Mouse (Mus musculus) liver, embryonic 12.5 days (tissue): Measurements from ENCODE around the gene Tead1. TPM values are rescaled to one million over a fixed set of nuclear protein-coding genes. Genes with fewer than 3 reads are reported as not detected.

Source experiments
- ATAC-seq: fragments of 200-750 bp; cut with Nextera tagmentation; 2 replicates; pipeline ENCODE4 v1.8.0; 2017; ENCODE audit warnings: moderate number of reproducible peaks, mild to moderate bottlenecking, moderate library complexity
- H3K27ac ChIP-seq: fragments of 300-500 bp; sonication (generic); 2 replicates; pipeline ENCODE4 v1.5.1; 2016; ENCODE audit warnings: mild to moderate bottlenecking
- H3K27me3 ChIP-seq: fragments of 300-500 bp; sonication (generic); replicated peaks from 2 replicates; pipeline ENCODE4 v1.6.1; 2016; ENCODE audit warnings: mild to moderate bottlenecking, moderate library complexity
- H3K36me3 ChIP-seq: fragments of 300-500 bp; sonication (generic); 2 replicates; pipeline ENCODE4 v1.6.1; 2016; ENCODE audit warnings: mild to moderate bottlenecking, moderate library complexity
- H3K4me1 ChIP-seq: fragments of 300-500 bp; sonication (generic); 2 replicates; pipeline ENCODE4 v1.6.1; 2016
- H3K4me2 ChIP-seq: fragments of 300-500 bp; sonication (generic); 2 replicates; pipeline ENCODE4 v1.6.1; 2016; ENCODE audit warnings: mild to moderate bottlenecking, moderate library complexity
- H3K4me3 ChIP-seq: fragments of 300-500 bp; sonication (generic); 2 replicates; pipeline ENCODE4 v1.5.1; 2016; ENCODE audit warnings: mild to moderate bottlenecking, moderate library complexity
- H3K9ac ChIP-seq: fragments of 300-500 bp; sonication (generic); 2 replicates; pipeline ENCODE4 v1.6.1; 2016; ENCODE audit warnings: mild to moderate bottlenecking, moderate library complexity
- H3K9me3 ChIP-seq: fragments of 300-500 bp; sonication (generic); replicated peaks from 2 replicates; pipeline ENCODE4 v1.6.1; 2016; ENCODE audit warnings: mild to moderate bottlenecking, moderate library complexity
- WGBS: fragments of 180-500 bp; shearing (Covaris S2); methylation state at CpG from one replicate; pipeline ENCODE4 v1.1.7; 2016; ENCODE audit not compliant: insufficient replicate concordance; 5-methylcytosine and 5-hydroxymethylcytosine counted together
- polyA plus RNA-seq: library from polyadenylated mRNA; unstranded; fragments of >200 nt; fragmentation: Nextera tagmentation; extraction: Ambion mirVana; gene quantifications from 2 replicates; pipeline ENCODE4 v1.2.1, GENCODE M21; 2016

The Tead1 gene
- polyA plus RNA-seq, 1 experiment from 2014 or later = 5.2 TPM

DNA sequence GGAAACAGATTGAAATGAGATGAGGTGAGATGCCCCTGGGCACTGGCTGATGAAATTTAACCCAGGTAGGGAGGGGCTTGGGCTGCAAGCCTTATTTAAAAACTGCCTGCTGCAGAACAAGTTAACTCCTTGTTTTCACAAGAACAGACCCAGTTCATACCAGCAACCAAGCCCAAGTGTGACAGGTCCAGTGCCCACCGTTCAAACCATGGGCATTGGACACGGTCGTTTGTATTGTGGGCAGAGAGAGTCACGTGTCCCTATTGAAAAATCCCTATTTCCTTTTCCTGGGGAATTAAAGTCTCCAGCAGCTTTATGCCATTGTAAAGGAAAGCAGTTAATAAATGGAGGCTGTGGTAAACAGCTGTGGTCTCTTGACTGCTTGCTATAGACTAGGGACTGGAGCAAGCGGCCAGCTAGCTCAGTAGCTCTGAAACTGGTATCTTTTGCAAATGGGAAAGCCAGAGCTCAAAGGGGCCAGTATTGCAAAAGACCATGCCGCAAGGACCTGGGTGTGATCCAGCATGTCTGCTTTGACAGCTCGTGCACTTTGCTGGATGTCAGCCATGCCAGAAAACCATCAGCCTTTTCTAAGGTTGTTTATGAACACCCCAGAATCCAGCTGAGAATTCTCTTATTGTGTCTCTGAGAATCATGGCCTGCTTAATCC is 107.6 kb downstream of the Tead1 start:
- Histone ChIP-seq H3K4me3 (no peak overlapping the region), H3K27ac (no peak overlapping the region), H3K27me3 (no peaks in the 10 kb centered on the region), H3K4me2 (no peak overlapping the region), H3K36me3 (no peaks in the 10 kb centered on the region), H3K9me3 (no peaks in the 10 kb centered on the region), H3K9ac (no peak overlapping the region), H3K4me1 (peaks cover 17% of the 10 kb centered on the region)
- ATAC-seq = no peak
- WGBS = 64% methylated on average over 7 of the region's 7 CpGs

DNA sequence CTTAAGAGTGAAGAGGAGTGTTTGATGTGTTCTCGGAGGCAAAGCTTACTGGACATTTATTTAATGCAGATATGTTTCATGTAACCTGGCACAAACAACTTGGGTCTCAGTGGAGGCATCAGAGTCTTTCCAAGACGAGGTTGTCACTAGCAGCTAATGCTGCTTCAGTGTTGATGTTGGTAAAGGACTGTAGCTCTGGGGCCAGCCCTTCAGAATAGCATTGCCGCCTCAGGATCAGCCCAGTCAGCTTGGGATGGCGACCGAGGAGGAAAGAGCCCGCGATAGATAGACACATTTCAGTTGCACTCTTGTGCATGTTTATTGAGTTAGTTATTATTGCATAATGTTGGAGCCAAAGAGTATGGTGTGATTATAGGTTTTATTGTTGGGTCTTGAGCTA is 108.2 kb downstream of the Tead1 start:
- Histone ChIP-seq H3K9ac (no peak overlapping the region), H3K27ac (no peak overlapping the region), H3K36me3 (no peaks in the 10 kb centered on the region), H3K4me1 (peaks cover 17% of the 10 kb centered on the region), H3K9me3 (no peaks in the 10 kb centered on the region), H3K4me3 (no peak overlapping the region), H3K4me2 (no peak overlapping the region), H3K27me3 (no peaks in the 10 kb centered on the region)
- no peak for ATAC-seq
- WGBS = 69% methylated on average over 7 of the region's 7 CpGs

DNA sequence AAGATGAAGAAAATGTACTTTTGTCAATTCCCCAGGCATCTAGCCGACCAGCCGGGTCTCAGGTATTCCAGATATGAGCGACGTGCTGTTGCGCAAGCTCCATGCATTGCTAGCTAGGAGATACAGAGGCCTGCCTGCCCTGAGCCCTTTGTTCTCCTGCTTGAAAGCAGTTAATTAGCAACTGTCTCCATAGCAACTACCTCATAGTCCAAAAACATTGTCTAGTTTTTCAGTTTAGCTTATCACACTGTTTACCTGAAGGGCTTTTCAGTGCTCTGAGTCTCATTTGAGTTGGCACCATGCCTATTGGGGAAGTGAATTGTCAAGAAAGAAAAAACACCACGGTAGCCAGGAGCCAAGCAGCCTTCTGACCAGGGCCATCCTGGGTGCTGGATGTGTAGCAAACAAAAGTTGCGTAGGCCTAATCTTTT is 109.2 kb downstream of the Tead1 start:
- 61% methylated on average over 7 of the region's 7 CpGs for WGBS
- H3K27ac ChIP-seq = no peak overlapping the region

DNA sequence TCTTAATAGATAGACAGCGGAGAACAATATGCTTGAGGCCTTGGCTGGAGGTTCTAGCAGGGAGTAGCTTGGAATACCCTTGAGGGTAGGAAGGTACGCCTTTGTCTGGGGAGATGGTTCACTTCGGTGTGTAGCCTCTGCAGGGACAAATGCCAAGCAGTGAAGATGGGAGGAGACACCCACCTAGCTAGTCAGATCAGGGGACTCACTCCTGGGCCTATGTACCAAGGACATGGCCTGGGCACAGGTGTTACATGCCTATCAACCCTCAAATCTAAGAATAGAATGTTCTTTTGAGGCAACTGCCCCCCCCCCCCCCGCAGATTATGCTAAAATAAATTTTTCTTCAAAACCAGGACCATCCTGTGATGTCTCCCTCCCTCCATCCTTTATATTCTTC is 110.6 kb downstream of the Tead1 start:
- H3K36me3 ChIP-seq = no peaks in the 10 kb centered on the region
- no peak overlapping the region for H3K4me2 ChIP-seq
- 72% methylated on average over 4 of the region's 4 CpGs for WGBS
- no peak overlapping the region for H3K27ac ChIP-seq
- H3K9me3 ChIP-seq = no peaks in the 10 kb centered on the region
- H3K9ac ChIP-seq = no peak overlapping the region
- H3K4me1 ChIP-seq = peaks cover 17% of the 10 kb centered on the region
- no peak overlapping the region for H3K4me3 ChIP-seq
- no peaks in the 10 kb centered on the region for H3K27me3 ChIP-seq
- no peak for ATAC-seq

More for the DNA sequence above, 109.2 kb downstream of the Tead1 start:
- H3K9me3 ChIP-seq = no peaks in the 10 kb centered on the region
- H3K4me3 ChIP-seq = no peak overlapping the region
- peak; percentile 70 for ATAC-seq
- H3K36me3 ChIP-seq = no peaks in the 10 kb centered on the region
- no peaks in the 10 kb centered on the region for H3K27me3 ChIP-seq
- H3K9ac ChIP-seq = no peak overlapping the region
- no peak overlapping the region for H3K4me2 ChIP-seq
- H3K4me1 ChIP-seq = peaks cover 17% of the 10 kb centered on the region

DNA sequence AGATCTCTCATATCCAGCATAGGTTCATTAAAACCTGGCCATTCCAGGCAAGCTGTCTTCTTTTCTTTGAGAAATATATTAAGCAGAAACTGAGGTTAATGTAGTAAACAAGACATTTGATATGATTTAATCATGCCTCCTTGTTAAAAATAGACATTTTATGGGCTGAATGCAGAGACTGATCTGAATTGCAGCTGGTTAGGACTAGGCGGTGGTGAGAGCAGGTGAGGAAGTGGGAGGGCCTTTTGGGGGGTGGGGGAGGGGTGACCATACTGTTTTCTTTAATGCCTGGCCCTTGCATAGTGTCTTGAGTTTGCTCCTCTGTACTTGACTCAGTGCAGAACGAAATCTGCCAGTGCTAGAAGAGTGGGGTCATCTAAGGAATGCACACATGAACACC is 111.2 kb downstream of the Tead1 start:
- H3K4me1 ChIP-seq = peaks cover 17% of the 10 kb centered on the region
- H3K4me2 ChIP-seq = no peak overlapping the region
- no peak overlapping the region for H3K27ac ChIP-seq
- WGBS = 43% methylated on average over 2 of the region's 2 CpGs
- H3K4me3 ChIP-seq = no peak overlapping the region
- H3K9me3 ChIP-seq = no peaks in the 10 kb centered on the region
- H3K36me3 ChIP-seq = no peaks in the 10 kb centered on the region
- H3K27me3 ChIP-seq = no peaks in the 10 kb centered on the region
- ATAC-seq = no peak
- H3K9ac ChIP-seq = no peak overlapping the region

DNA sequence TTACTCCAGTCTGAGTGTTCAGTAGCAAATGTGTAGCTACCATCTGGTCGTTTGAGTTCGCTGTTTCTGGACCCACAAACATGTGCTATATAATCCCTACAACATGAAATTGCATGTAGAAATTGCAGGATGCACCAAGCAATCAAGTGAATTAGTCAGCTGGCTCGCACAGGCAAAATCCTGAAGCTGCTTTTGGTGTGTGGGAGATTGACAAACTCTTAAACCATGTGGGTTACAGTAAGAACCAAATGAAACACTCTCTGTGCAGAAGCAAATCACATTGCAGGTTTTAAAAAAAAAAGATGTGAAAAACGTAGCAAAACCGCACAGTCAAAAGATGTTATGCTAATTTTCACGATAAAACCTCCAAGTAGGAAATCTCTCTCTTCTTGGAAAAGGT is 113.6 kb downstream of the Tead1 start:
- no peaks in the 10 kb centered on the region for H3K36me3 ChIP-seq
- 70% methylated on average over 6 of the region's 6 CpGs for WGBS
- H3K27ac ChIP-seq = no peak overlapping the region
- H3K4me3 ChIP-seq = no peak overlapping the region
- no peak for ATAC-seq
- no peaks in the 10 kb centered on the region for H3K27me3 ChIP-seq
- no peak overlapping the region for H3K9ac ChIP-seq
- H3K9me3 ChIP-seq = no peaks in the 10 kb centered on the region
- no peak overlapping the region for H3K4me2 ChIP-seq
- peaks cover 6% of the 10 kb centered on the region for H3K4me1 ChIP-seq

DNA sequence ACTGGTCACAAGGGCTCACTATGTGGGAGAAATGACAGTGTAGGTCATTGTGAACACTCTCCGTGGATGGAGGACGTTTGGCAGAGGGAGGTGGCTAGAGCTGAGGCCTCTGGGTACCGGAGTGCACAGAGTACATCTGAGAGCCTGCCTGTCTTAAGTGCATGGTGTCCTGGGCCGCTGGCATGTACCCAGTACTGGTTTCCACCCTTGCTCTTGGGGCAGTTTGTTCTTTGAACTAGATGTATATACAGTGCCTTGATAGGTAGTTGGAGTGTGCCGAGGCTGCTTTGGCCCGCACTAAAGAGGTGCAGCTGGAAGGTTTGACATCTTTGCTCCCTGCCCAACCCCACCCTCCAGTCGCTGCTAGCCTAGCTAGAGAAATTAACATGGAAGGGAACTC is 114.8 kb downstream of the Tead1 start:
- Histone ChIP-seq H3K4me1 (no peaks in the 10 kb centered on the region), H3K9ac (no peak overlapping the region), H3K36me3 (no peaks in the 10 kb centered on the region), H3K9me3 (no peaks in the 10 kb centered on the region), H3K27me3 (no peaks in the 10 kb centered on the region), H3K4me3 (no peak overlapping the region), H3K4me2 (no peak overlapping the region), H3K27ac (no peak overlapping the region)
- WGBS = 57% methylated on average over 7 of the region's 7 CpGs
- ATAC-seq = no peak

DNA sequence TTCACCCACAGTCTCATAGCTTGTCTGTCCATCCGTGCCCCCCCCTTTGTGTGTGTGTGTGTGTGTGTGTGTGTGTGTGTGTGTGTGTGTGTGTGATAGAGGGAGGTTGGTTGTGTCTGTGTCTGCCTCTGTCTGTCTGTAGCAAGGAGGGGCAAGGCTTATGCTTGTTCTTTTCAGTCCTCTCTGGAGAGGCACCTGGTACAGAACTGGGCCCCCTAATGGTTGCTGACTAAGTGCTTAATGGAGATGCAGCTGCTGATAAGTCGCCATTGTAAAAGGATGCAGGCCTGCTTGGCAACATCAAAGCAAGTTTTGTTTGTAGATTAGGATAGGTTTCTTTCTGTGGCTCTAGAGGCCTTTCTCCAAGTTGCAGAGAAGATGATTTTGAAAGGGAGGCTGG is 115.4 kb downstream of the Tead1 start:
- H3K36me3 ChIP-seq = no peaks in the 10 kb centered on the region
- WGBS = 26% methylated on average over 2 of the region's 2 CpGs
- H3K9me3 ChIP-seq = no peaks in the 10 kb centered on the region
- H3K4me3 ChIP-seq = no peak overlapping the region
- no peak for ATAC-seq
- peaks cover 3% of the 10 kb centered on the region; the same call in 1 of the 2 replicates for H3K27me3 ChIP-seq
- no peaks in the 10 kb centered on the region for H3K4me1 ChIP-seq
- H3K27ac ChIP-seq = no peak overlapping the region
- no peak overlapping the region for H3K9ac ChIP-seq
- no peak overlapping the region for H3K4me2 ChIP-seq

DNA sequence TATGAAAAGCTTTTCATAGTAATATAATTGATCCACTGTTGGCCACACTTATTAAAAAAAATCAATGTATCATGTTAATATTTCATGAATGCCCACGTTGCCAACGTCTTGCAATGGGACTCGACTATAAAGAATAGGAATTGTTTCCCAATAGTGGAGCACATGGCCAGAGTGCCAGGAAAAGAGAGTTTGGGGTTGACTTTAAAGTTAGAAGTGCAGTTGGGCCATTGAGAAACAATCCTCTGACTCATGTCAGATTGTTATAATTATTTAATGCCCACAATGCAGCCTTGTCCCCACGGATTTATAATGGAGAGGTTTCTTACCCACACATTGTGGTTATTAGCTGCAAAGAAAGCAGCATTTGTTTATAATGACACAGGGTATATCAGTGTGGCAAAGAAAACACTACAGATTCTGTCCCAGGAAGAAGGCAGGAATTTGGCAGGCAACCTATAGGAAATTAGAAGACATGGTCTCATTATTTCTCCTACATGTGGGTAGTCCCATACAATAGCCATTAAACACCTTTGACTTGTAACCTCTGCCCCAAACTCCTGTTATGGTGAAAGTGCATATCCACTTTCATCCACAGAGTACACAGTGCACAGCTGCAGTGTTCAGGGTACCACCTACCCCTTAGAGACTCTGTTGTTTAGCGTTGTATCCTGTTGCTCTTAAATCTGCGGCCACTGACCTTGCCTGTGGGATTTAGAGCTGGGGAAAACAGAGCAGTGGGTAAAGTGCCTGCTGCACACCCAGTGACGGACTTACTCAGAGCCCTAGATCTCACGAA is 118.6 kb downstream of the Tead1 start:
- H3K4me3 ChIP-seq = no peak overlapping the region
- 67% methylated on average over 8 of the region's 8 CpGs for WGBS

DNA sequence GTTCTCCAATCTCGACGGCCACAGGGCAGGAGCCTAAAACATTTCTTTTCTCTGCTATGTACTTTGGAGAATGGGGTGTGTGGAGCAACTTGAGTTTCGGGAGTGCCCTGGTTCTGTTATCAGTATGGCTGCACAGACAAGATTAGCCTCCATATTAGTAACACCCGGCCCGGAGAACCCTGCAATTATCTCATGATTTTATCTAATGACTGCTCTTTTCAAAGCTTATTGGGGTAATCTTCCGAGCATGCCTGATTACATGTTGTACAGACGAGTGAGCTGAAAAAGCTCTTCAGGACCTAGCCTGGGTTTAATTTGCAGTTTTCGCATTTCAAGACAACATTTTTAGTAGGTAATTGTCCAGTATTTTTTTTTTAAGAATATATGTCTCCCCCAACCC is 122.6 kb downstream of the Tead1 start:
- H3K9ac ChIP-seq = no peak overlapping the region
- H3K4me1 ChIP-seq = peaks cover 15% of the 10 kb centered on the region
- ATAC-seq = no peak
- H3K27ac ChIP-seq = no peak overlapping the region
- H3K27me3 ChIP-seq = peaks cover 3% of the 10 kb centered on the region; the same call in 1 of the 2 replicates
- H3K4me3 ChIP-seq = no peak overlapping the region
- H3K36me3 ChIP-seq = no peaks in the 10 kb centered on the region
- no peak overlapping the region for H3K4me2 ChIP-seq
- no peaks in the 10 kb centered on the region for H3K9me3 ChIP-seq
- 34% methylated on average over 8 of the region's 8 CpGs for WGBS

More for the DNA sequence above, 118.6 kb downstream of the Tead1 start:
- Histone ChIP-seq H3K27me3 (peaks cover 3% of the 10 kb centered on the region; the same call in 1 of the 2 replicates), H3K4me1 (peaks cover 9% of the 10 kb centered on the region), H3K9ac (no peak overlapping the region), H3K36me3 (no peaks in the 10 kb centered on the region), H3K27ac (no peak overlapping the region), H3K4me2 (no peak overlapping the region), H3K9me3 (no peaks in the 10 kb centered on the region)
- ATAC-seq = no peak

DNA sequence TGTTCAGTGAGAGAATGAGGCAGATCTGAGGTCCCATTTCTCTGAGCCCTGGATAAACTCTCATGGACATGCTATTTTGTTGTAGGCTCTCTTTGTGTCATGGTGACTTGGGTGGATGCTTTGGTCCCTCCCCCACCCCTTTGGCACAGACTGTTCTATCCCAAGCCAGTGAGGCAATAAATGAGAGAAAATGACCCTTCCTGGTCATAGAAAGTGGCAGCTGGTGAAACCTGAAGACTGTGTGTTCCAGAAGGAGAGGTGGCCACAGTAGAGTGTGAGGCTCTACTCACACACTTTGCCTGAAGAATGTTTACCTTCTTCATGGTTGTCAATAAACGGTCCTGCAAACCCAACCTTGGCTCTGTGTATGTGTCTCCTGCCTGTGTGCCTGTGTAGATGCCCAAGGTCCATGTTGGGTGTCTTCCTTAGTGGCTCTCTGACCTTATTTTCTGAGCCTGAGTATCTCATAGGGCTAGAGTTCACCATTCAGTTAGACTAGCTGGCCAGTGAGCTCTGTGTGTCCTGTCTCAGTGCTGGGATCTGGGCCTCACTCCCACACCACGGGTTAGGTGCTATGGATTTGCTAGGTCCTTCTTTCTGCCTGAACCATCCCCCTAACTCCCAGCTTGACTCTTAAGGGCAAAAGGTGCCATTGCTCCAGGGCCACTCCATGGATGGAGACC is 127.7 kb downstream of the Tead1 start:
- Histone ChIP-seq H3K4me2 (peak overlapping the region; percentile 23; the same call in 1 of the 2 replicates), H3K4me3 (no peak overlapping the region), H3K9me3 (no peaks in the 10 kb centered on the region), H3K36me3 (no peaks in the 10 kb centered on the region), H3K27ac (no peak overlapping the region), H3K9ac (no peak overlapping the region), H3K4me1 (peaks cover 11% of the 10 kb centered on the region), H3K27me3 (no peaks in the 10 kb centered on the region; the same call in 1 of the 2 replicates)
- ATAC-seq = no peak; the same call in 1 of the 2 replicates
- WGBS = 29% methylated on average over 2 of the region's 2 CpGs

DNA sequence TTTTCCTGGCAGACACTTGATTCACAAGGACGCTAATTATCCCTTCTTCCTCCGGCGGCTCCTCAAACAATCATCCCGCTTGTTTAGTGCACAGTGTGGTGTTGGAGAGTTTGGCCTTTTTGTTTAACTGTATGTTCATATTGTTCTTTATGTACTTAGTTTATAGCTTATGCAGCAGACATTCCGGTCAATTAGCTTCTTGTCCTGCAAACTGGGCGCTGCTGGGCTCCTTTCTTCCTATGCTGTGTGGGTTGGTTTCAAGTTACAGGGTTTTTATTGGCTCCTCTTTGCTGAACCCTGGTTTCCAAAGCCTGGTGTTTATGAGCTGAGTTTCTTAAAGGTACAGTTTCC is 128.3 kb downstream of the Tead1 start:
- no peak for ATAC-seq
- 21% methylated on average over 6 of the region's 6 CpGs for WGBS
- Histone ChIP-seq H3K4me3 (no peak overlapping the region), H3K9me3 (no peaks in the 10 kb centered on the region), H3K9ac (no peak overlapping the region), H3K27ac (no peak overlapping the region), H3K27me3 (no peaks in the 10 kb centered on the region), H3K36me3 (no peaks in the 10 kb centered on the region), H3K4me1 (peaks cover 11% of the 10 kb centered on the region), H3K4me2 (peak overlapping the region; percentile 23; the same call in 1 of the 2 replicates)
